Mouse (Mus musculus) neural tube, embryonic 11.5 days (tissue): ENCODE measurements around the gene Bmf. TPM values are rescaled to one million over a fixed set of nuclear protein-coding genes. Genes with fewer than 3 reads are reported as not detected.

ENCODE experiments used
- ATAC-seq: fragments of 200-750 bp; cut with Nextera tagmentation; 2 replicates; pipeline ENCODE4 v1.8.0; 2017; ENCODE audit warnings: moderate number of reproducible peaks, mild to moderate bottlenecking, moderate TSS enrichment, moderate library complexity; ENCODE audit not compliant: insufficient read depth, low FRiP score, low TSS enrichment
- DNase-seq: peaks from one replicate; pipeline ENCODE4 v3.0.0-alpha.2; 2015; ENCODE audit warnings: low spot score
- H3K27ac ChIP-seq: fragments of 300-500 bp; sonication (generic); 2 replicates; pipeline ENCODE4 v1.5.1; 2014; ENCODE audit warnings: low read depth, mild to moderate bottlenecking, low read length
- H3K27me3 ChIP-seq: fragments of 300-500 bp; sonication (generic); 2 replicates; pipeline ENCODE4 v1.6.1; 2014; ENCODE audit warnings: mild to moderate bottlenecking, low read length, mixed read lengths; ENCODE audit not compliant: control insufficient read depth, insufficient read depth
- H3K36me3 ChIP-seq: fragments of 300-500 bp; sonication (generic); 2 replicates; pipeline ENCODE4 v1.6.1; 2014; ENCODE audit warnings: mild to moderate bottlenecking, low read length, moderate library complexity, mixed read lengths; ENCODE audit not compliant: control insufficient read depth, insufficient read depth
- H3K4me1 ChIP-seq: fragments of 300-500 bp; sonication (generic); 2 replicates; pipeline ENCODE4 v1.6.1; 2014; ENCODE audit warnings: low read length, mixed read lengths; ENCODE audit not compliant: control insufficient read depth, insufficient read depth
- H3K4me2 ChIP-seq: fragments of 300-500 bp; sonication (generic); 2 replicates; pipeline ENCODE4 v1.6.1; 2014; ENCODE audit warnings: low read depth, mild to moderate bottlenecking, moderate library complexity
- H3K4me3 ChIP-seq: fragments of 300-500 bp; sonication (generic); 2 replicates; pipeline ENCODE4 v1.5.1; 2014; ENCODE audit warnings: low read depth, low read length
- H3K9ac ChIP-seq: fragments of 300-500 bp; sonication (generic); 2 replicates; pipeline ENCODE4 v1.6.1; 2014; ENCODE audit warnings: mild to moderate bottlenecking, low read length
- H3K9me3 ChIP-seq: fragments of 300-500 bp; sonication (generic); 2 replicates; pipeline ENCODE4 v1.6.1; 2016; ENCODE audit warnings: low read length; ENCODE audit not compliant: control insufficient read depth
- WGBS: fragments of 180-500 bp; shearing (Covaris S2); extraction: QIAGEN DNeasy Blood & Tissue Kit; methylation state at CpG from one replicate; pipeline ENCODE4 v1.1.7; 2014; 5-methylcytosine and 5-hydroxymethylcytosine counted together
- polyA plus RNA-seq: library from polyadenylated mRNA; unstranded; fragments of >200 nt; fragmentation: Nextera tagmentation; extraction: Ambion mirVana; gene quantifications from 2 replicates; pipeline ENCODE4 v1.2.1, GENCODE M21; 2014

Bmf gene
- 5.9 and 8.3 TPM in 2 replicates for polyA plus RNA-seq

DNA sequence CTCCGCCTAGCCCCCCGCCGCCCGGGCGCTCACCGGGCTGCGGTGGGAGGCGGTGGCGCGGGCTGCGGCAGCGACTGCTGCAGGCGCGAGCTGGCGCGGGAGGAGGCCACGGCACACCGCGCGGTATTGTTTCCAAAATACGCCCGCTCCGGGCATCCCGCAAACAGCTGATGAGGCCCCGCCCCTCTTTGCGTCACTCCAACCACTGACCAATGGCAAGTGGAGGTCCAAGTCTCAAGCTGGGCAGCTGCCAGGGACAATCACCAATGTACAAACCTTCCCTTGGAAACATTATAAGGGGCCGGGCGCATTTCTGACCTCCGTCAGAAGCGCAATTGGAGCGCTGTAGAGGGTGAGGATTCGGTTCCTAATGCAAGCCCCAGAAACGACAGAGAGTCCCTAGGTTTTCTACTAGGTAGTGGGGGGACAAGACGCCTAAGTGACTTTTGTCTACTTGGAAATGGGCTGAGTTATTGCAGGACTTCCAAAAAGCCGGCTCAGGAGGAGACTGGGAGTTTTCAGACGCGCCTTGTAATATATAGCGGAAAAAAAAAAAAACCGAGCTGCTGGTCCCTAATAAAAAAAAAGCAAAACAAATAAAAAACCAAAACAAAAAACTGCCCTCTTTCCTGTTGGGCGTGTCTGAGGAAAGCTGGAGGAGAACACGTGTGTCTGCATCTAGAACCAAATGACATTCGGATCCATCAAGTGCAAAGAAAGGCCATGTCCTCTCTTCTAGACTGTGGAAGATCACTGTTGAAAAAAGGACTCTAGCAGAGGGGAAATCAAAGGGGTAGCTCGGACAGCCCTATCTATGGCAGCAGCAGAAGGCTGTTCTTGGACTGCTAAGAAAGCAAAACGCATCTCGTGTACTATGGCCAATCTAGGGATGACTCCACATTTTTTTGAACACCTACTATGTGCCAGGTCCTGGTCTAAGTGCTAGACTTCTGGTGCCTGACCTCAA lies at the start of gene Bmf:
Bmf (minus strand) TSS at position 181 of the 967 bp plus-strand sequence.
- peak; percentile 96 for DNase-seq
- H3K4me2 ChIP-seq: peak within 1 kb of the TSS; percentile 95
- no peaks in the 10 kb centered on the region for H3K36me3 ChIP-seq
- H3K27me3 ChIP-seq: no peaks in the 10 kb centered on the region
- H3K9ac ChIP-seq: peak within 1 kb of the TSS; percentile 82
- 1% methylated on average over 45 of the region's 45 CpGs for WGBS
- peak within 1 kb of the TSS; percentile 53 for H3K27ac ChIP-seq
- peaks cover 34% of the 10 kb centered on the region for H3K4me1 ChIP-seq
- H3K9me3 ChIP-seq: no peaks in the 10 kb centered on the region
- peak; percentile 90 for ATAC-seq
- H3K4me3 ChIP-seq: peak within 1 kb of the TSS; percentile 82

DNA sequence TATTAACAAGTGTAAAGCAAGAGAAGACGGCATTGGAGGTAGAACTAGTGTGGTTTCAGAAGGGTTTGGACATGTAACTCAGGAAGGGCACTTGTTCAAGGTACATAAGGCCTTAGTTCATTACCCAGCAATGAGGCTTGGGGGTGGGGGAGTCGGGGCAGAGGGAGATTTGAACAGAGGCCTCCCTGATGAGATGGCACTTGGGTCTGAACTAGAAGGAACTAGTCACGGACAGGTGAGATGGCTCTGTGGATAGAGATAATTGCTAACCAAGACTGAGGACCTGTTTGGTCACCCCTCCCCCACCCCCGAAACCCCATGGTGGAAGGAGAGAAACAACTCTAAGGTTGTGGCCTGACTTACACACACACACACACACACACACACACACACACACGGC lies 49.6 kb upstream of the Bmf start:
- Histone ChIP-seq H3K27ac (no peak overlapping the region), H3K36me3 (peaks cover 4% of the 10 kb centered on the region; the same call in 1 of the 2 replicates), H3K9me3 (no peaks in the 10 kb centered on the region), H3K4me3 (peak overlapping the region; percentile 49), H3K9ac (peak overlapping the region; percentile 53; the same call in 1 of the 2 replicates), H3K4me1 (0 out of 2 replicates have a peak, but pooled peaks cover 3% of the 10 kb centered on the region), H3K27me3 (no peaks in the 10 kb centered on the region), H3K4me2 (peak overlapping the region; percentile 52)
- no peak for ATAC-seq
- WGBS: 32% methylated on average over 4 of the region's 5 CpGs
- DNase-seq: no peak

DNA sequence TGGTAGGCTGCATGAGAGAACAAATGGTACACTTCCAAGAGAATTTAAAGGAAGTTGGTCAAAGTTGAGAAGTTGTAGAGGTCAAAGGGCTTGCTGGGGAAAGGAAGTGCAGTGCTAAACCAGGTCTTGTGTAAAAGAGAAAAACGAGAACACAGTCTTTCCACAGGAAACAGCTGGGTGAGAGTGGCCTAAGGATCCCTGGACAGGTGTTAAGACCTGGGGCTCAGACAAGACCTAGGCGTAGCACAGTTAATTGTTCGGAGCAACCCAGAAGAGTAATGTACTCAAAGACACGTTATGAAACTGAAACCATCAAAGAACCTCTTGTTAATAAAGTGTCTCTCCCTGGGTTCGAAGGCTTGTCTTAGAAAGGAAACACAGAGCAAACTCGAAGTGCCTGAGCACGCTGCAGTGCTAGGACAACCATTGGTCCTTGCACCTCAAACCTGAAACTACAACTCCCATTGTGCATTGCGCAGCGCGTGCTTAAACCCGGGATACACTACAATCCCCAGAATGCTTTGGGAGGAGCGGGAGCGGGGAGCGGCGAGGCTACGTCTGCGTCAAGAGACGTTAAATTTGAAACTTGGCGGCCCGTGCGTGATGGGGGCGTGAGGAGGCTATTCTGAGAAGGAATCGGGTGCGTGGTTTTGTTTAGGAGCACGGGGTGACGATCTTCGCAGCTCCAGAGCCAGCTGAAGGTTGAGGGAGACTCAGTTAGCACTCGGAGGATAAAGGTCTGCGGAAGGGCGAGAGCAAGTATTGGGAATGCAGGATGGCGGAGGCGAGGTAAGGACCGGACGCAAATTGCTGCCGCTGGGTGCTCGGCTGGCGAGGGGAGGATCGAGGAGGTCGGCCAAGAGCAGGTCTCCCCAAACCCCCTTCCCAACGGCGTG lies 48.4 kb upstream of the Bmf start, which contains the start of gene Bub1b:
Bub1b (plus strand) TSS at position 539 of the 896 bp plus-strand sequence.
- ATAC-seq: peak; percentile 95
- Histone ChIP-seq H3K9ac (peak within 1 kb of the TSS; percentile 53), H3K27ac (no peak within 1 kb of the TSS), H3K4me2 (peak within 1 kb of the TSS; percentile 52), H3K4me1 (0 out of 2 replicates have a peak, but pooled peaks cover 3% of the 10 kb centered on the region), H3K9me3 (no peaks in the 10 kb centered on the region), H3K4me3 (peak within 1 kb of the TSS; percentile 49), H3K27me3 (no peaks in the 10 kb centered on the region), H3K36me3 (peaks cover 2% of the 10 kb centered on the region; the same call in 1 of the 2 replicates)
- 6% methylated on average over 41 of the region's 41 CpGs for WGBS
- DNase-seq: peak; percentile 93

DNA sequence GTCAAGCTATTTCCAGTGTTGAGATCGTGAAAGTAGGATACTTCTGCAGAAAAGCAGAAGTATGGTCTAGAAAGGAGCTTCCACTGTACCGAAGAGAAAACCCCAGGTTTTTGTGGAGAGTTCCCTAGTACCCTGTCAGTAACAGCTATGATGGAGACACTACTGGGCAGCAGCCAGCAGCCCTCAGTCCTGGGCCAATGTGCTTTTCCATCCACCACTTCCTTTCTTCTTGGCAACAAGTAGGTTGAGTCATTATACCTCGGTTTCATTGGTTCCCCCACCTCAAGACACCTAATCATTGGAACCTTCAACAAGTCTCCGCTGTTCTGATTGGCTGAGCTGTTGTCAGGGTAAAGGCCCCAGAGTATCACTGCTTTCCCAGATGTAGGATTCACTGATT lies 41.6 kb upstream of the Bmf start:
- Histone ChIP-seq H3K36me3 (no peaks in the 10 kb centered on the region), H3K4me2 (no peak overlapping the region), H3K9ac (no peak overlapping the region), H3K27me3 (no peaks in the 10 kb centered on the region), H3K27ac (no peak overlapping the region), H3K4me3 (no peak overlapping the region), H3K9me3 (no peaks in the 10 kb centered on the region), H3K4me1 (no peaks in the 10 kb centered on the region)
- DNase-seq: no peak
- ATAC-seq: no peak
- WGBS: 89% methylated on average over 4 of the region's 4 CpGs

DNA sequence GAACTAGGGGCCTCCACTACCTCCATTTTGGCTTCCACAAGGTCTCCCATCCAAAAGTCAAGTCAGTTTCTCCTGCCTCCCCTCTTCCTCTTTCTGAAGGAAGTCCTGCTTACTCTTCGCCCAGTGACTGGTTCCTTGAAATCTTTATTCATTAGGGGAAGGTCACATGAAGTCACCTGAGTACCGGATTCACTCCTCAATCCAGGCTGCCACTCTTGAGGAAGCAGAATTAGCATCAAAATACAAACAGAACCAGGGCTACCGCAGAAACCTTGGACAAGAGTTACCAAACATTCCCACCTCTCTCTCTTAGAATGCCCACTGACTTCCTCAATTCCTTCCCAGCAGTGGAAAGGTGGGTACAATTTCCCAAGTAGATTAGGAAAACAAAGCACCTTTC lies 38.2 kb upstream of the Bmf start:
- no peaks in the 10 kb centered on the region for H3K4me1 ChIP-seq
- WGBS: 66% methylated on average over 3 of the region's 3 CpGs
- no peak for ATAC-seq
- no peak overlapping the region for H3K9ac ChIP-seq
- no peak overlapping the region for H3K4me2 ChIP-seq
- no peak overlapping the region for H3K27ac ChIP-seq
- DNase-seq: no peak
- H3K4me3 ChIP-seq: no peak overlapping the region
- H3K27me3 ChIP-seq: no peaks in the 10 kb centered on the region
- no peaks in the 10 kb centered on the region for H3K9me3 ChIP-seq
- no peaks in the 10 kb centered on the region for H3K36me3 ChIP-seq

DNA sequence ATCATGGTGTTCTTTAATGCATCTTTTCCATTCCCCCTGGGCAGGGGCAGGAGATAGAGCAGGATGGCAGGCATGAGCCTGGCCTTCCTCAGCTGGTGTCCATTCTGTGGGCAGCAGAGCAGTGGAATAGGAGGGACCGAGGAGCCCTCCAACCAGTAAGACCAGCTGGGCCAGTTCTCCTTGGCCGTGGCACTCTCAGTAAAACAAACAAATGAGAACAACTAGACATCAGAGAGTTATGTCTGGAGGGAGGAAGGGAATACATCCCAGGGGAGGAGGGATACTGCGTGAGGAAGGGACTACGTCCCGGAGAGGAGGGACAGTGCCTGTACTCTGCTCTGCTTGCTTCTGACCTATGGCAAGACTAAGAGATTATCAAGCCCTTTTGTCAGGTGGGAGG lies 36.5 kb upstream of the Bmf start:
- Histone ChIP-seq H3K4me2 (no peak overlapping the region), H3K27me3 (no peaks in the 10 kb centered on the region), H3K4me3 (no peak overlapping the region), H3K4me1 (no peaks in the 10 kb centered on the region), H3K9me3 (no peaks in the 10 kb centered on the region), H3K9ac (no peak overlapping the region), H3K27ac (no peak overlapping the region), H3K36me3 (no peaks in the 10 kb centered on the region)
- WGBS: 71% methylated on average over 5 of the region's 5 CpGs
- ATAC-seq: no peak
- no peak for DNase-seq

DNA sequence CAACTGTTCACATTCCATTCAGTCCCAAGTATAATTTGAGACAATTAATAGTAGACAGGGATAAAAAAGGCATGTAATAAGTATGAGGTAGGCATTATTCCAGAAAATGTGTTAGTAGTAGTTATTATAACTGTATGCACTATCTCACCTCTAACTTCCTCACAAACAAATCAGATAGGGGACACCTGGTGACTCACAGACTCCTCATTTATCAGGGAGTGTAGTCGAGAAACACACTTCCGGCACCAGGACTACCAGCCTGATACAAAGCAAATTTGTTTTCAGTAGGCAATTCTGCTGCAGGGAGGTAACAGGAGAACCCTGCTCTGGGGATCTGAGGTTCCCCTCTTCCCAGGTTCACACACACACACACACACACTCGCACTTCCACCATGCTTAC lies 23.6 kb upstream of the Bmf start:
- Histone ChIP-seq H3K4me1 (no peaks in the 10 kb centered on the region), H3K4me2 (no peak overlapping the region), H3K27ac (no peak overlapping the region), H3K27me3 (no peaks in the 10 kb centered on the region), H3K9me3 (no peaks in the 10 kb centered on the region), H3K4me3 (no peak overlapping the region), H3K9ac (no peak overlapping the region), H3K36me3 (no peaks in the 10 kb centered on the region)
- no peak for DNase-seq
- no peak for ATAC-seq
- WGBS: 83% methylated on average over 3 of the region's 3 CpGs

DNA sequence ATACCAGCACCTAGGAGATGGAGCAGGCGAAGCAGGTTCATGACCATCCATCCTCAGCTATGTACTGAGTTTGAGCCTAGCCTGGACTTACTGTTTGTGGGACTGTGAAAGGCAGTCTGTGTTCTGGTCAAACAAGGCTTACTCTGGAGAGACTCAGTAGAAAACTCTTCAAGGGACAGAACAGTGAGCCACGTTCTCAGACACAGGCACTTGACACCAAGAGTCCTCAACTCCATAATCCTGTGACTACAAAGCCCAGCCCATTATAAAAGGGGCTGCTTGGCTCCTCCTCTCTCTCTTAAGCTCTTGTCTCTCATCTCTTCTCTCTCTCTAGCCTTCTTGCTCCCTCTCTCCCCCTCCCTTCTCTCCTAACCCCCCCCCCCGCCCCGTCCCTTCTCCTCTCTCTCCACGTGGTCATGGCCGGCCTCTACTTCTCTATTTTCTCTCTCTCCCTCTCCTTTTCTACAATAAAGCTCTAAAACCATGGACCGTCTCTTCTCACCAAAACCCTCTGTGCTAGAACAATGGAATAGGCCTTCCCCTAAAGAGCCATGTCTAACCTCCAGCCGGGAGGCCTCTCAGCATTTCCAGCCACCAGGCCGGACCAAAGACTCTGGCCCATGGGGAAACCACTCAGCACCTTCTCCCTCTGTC lies 22.8 kb upstream of the Bmf start:
- 65% methylated on average over 8 of the region's 9 CpGs for WGBS
- ATAC-seq: no peak

More for the DNA sequence above, 22.8 kb upstream of the Bmf start:
- Histone ChIP-seq H3K9me3 (no peaks in the 10 kb centered on the region), H3K4me3 (no peak overlapping the region), H3K4me1 (no peaks in the 10 kb centered on the region), H3K27me3 (no peaks in the 10 kb centered on the region), H3K4me2 (no peak overlapping the region), H3K9ac (no peak overlapping the region), H3K36me3 (no peaks in the 10 kb centered on the region), H3K27ac (no peak overlapping the region)
- no peak for DNase-seq
